Mouse (Mus musculus) brain, embryonic 14.5 days (tissue): ENCODE measurements around the gene Elmo3. TPM values are rescaled to one million over a fixed set of nuclear protein-coding genes. Genes with fewer than 3 reads are reported as not detected.
A peak's percentile ranks its signal among the peaks of the same experiment; 100 is the strongest.
"Not testable (repeated sequence)": the region's sequence is repeated elsewhere in the genome, so short reads cannot be mapped to it uniquely, and the experiment has no call there.

Source experiments
- DNase-seq: peaks from one replicate; pipeline ENCODE4 v3.0.0-alpha.2; 2011; ENCODE audit warnings: low read depth
- CTCF ChIP-seq: fragments of 200-500 bp; IDR thresholded peaks from 2 replicates; pipeline ENCODE4 v1.5.1; 2012; ENCODE audit warnings: inconsistent platforms, mild to moderate bottlenecking, moderate library complexity, borderline replicate concordance; ENCODE audit not compliant: insufficient read depth, insufficient read length; ENCODE audit errors: extremely low read depth
- POLR2A ChIP-seq: fragments of 200-500 bp; IDR thresholded peaks from 2 replicates; pipeline ENCODE4 v1.6.1; 2012; ENCODE audit warnings: mild to moderate bottlenecking, inconsistent platforms, borderline replicate concordance; ENCODE audit not compliant: poor library complexity, insufficient read depth, insufficient read length, severe bottlenecking; ENCODE audit errors: extremely low read depth
- polyA plus RNA-seq: library from polyadenylated mRNA; depleted of rRNA; stranded (reverse); fragments of >200 nt; gene quantifications from 2 replicates; pipeline ENCODE4 v1.2.3, GENCODE M21; 2012

Gene Elmo3
- polyA plus RNA-seq, 1 experiment = 2.3 TPM

DNA sequence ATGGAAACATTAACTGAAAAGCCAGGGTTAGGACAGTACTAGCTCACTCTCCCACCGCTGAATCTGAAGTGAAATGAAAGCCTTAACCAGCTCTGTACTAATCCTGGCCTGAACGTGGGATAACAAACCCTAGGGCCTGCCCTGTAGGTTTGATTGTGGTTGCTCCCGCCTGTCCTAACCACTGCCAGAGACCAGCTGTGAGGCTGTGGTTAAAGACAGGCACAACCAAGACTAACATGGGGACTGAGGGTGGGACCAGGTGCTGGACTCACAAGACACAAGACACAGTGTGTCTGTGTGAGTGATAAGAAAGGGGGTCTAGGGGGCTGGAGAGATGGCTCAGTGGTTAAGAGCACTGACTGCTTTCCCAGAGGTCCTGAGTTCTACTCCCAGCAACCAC lies 24.8 kb upstream of the Elmo3 start:
- DNase-seq = no peak
- TF ChIP-seq CTCF (no peak), POLR2A (no peak)

DNA sequence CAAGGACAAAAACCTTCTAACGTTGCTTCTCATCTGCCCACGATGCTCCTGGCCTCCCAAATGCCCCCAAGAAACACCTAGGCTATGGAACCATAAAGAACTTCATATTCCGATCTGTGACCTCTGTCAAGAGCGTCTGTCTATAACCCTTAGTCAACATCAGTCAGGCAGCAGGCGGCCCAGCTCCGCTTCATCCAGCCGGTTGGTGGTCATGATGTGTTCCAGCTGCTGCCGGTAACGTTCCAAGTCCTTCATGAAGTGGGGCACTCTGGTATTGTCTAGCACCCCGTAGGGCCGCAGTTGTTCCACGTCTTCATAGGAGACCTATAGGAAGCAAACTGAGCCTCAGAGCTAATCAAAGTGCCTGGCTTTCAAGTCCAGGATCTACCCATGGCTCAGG lies 23.6 kb upstream of the Elmo3 start:
- TF ChIP-seq POLR2A = no peak
- no peak for TF ChIP-seq CTCF
- no peak for DNase-seq

- TF ChIP-seq POLR2A (no peak), CTCF (no peak)
- DNase-seq = no peak
Measured at GRCm38 (mm10) chr8:105282239-105282638, 23.2 kb upstream of the Elmo3 start.

DNA sequence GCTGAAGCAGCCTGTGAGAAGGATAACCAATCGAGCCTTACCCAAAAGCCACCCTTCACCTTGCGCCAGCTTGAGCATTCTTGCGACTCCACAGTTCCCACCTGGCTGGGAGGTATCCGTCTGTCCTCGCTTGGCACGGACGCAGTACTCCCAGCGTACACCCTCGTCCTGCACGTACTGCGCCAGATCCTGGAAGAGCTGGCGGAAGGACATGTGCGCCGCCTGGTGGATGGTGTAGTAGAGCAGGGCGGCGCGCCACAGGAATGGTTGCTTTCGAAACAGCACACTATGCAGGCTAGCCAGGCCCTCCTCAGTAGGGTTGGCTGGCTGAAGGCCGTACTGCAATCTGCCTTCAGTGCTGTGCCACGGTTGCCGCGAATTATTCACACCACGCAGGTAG lies 22.3 kb upstream of the Elmo3 start:
- TF ChIP-seq POLR2A = no peak
- peak; percentile 59 for TF ChIP-seq CTCF
- no peak for DNase-seq

GRCm38 (mm10) chr8:105285514-105285913 lies 19.9 kb upstream of the Elmo3 start:
- no peak for DNase-seq
- TF ChIP-seq CTCF = no peak

- TF ChIP-seq CTCF (no peak), POLR2A (no peak)
- DNase-seq = no peak
Measured at GRCm38 (mm10) chr8:105286907-105287306, 18.5 kb upstream of the Elmo3 start.

DNA sequence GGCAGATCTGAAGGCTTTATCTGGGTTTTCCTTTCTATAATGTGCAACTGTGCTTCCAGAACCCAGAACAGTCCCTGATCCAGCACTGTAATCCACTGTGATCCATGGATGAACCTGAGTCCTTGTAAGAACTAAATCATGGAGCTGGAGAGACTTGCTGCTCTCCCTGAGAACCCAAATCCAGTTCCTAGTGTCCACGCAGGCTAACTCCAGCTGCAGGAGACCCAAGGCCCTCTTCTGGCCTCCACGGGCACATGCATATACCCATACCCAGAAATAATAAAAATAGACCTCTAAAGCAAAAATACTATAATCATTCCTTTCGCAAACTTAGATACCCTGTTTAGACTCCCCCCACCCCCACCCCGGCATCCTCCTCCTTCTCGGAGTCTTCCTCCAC lies 17.2 kb upstream of the Elmo3 start:
- no peak for TF ChIP-seq POLR2A
- no peak for TF ChIP-seq CTCF

DNA sequence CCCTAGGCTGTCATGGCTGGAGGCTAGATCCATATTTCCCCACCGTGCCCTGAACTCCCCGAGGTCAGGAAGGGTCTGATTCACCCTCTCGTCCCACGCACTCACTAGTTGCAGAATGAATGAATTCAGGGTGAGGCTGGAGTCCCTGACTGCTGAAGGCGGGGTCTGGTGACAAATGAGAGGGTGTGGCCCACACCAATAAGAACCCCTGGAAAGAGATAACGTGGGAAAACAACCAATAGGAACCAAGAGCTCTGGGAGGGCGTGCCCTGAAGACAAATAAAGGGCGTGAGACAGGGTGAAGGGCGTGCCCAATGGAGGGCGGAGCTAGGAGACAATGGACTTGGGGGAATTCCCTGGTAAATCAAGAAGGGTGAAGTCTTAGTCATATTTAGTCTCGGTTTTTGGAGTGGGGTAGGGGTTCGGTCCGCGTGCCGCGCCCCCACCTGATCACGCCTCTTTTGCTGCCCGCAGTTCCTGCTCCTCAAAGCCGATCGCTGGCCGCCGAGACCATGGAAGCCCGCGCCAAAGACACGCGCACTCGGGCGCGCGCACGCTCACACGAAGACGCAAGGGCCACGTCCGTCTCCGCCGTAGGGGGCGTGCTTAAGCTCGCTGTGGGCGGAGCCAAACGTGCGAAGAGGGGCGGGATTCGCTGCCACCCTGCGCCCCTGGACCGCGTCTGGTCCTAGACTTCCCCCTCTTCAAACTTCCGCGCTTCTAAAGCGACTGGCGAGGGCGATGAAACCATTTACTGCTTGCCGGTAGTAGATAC lies 16.3 kb upstream of the Elmo3 start:
- DNase-seq = peak; percentile 99
- peak; percentile 88 for TF ChIP-seq POLR2A
- TF ChIP-seq CTCF = no peak

More for the DNA sequence above, 17.2 kb upstream of the Elmo3 start:
- no peak for DNase-seq

DNA sequence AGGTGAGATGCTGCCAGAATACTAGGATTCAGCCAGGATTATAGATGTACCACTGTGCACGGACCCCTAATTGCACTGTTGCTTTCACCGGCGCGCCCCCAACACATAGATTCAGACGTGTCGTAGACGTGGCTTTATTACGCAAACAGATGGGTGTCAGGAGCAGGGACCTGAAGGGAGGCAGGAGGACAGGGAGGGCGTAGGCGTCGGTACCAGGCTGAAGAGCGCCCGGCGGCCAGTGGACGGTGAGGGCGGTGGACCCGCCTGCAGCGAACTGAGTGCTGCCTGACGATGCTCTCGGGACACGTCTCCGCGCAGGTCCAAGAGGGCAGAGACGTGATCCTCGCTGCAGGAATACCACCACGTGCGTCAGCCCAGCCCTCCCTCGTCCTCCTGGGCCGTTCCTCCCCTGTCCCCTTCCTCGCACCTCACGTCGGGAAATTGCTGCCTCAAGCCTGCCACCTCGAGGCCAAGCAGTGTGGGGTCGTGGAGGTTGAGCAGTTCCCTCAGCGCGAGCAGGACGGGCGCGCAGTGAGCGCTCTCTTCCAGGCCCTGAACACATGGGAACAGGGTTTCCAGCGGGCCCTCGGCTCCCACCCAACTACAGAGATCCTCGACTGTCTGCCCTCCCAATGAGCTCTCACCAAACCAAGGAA lies 15.5 kb upstream of the Elmo3 start, which contains the start of gene 4931428F04Rik:
Gene 4931428F04Rik (minus strand): TSS at position 60 of the 656 bp plus-strand sequence.
- TF ChIP-seq POLR2A (no peak), CTCF (peak; percentile 57; the same call in 1 of the 2 replicates)
- DNase-seq = peak; percentile 78

DNA sequence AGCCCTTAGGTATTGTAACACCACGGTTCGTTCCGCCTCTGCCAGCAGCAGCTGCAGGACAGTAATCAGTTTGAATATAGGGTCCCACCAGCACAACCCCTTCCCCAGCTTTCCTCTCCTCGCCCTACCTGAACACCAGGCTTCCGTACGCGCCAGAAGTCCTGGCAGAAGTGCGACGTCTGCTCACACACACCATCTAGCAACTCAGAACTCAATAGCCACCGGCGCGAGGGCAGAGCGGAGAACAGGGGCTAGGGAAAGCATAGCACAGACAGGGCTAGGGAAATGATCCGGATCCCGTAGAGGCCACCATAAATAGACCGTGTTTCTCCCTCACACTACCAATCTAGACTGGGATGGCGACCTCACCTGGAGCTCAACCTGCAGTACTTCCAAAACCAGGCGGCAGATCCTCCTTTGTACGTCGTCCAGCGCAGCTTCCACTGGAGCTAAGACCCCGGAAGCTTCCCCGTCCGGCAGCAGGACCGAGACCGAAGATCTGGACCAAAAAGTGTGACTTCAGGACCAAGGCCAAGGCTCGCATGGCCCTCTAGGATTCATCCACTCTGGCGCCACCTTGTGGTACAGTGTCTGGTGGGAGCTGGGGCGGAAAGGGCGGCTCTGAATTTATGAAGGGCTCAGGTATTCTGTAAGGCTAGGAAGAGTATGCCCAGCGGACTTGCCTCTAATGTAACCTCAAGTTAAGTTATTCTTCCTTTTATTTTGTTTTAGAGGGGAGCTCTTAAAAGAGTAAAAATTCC lies 14.7 kb upstream of the Elmo3 start:
- DNase-seq = peak; percentile 82
- TF ChIP-seq POLR2A = no peak
- TF ChIP-seq CTCF = peak; percentile 90

DNA sequence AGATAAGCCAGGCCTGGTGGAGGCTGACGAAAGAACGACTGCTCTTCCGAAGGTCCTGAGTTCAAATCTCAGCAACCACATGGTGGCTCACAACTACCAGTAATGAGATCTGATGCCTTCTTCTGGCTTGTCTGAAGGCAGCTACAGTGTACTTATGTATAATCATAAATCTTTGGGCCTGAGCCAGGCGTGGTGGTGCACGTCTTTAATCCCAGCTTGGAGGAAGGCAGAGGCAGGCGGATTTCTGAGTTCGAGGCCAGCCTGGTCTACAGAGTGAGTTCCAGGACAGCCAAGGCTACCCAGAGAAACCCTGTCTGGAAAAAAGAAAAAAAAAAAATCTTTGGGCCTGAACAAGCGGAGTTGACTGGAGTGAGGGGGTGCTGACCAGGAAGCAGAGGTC lies 14.0 kb upstream of the Elmo3 start:
- DNase-seq = not testable (repeated sequence)

- DNase-seq = not testable (repeated sequence)
Measured at GRCm38 (mm10) chr8:105291802-105292201, 13.6 kb upstream of the Elmo3 start.
